Mouse (Mus musculus): ENCODE data around the gene Stard3.

Stard3 gene

GRCm38 (mm10) chr11:98329081-98329959, 28.8 kb upstream of the Stard3 start, which contains the start of gene Neurod2:
Gene Neurod2, minus strand, starts transcription at chr11:98329648.
- in situ Hi-C loops (cut with MseI, MboI): no loop called here

- in situ Hi-C loops (cut with MseI, MboI): no loop called here
Measured at GRCm38 (mm10) chr11:98329960-98330744, 28.0 kb upstream of the Stard3 start.

- in situ Hi-C loops (cut with MseI, MboI): no loop called here
Measured at GRCm38 (mm10) chr11:98330745-98331204, 27.4 kb upstream of the Stard3 start.

GRCm38 (mm10) chr11:98331401-98331800, 26.8 kb upstream of the Stard3 start:
- in situ Hi-C loops (cut with MseI, MboI): no loop called here

GRCm38 (mm10) chr11:98332186-98332585, 26.0 kb upstream of the Stard3 start:
- in situ Hi-C loops (cut with MseI, MboI): no loop called here

- in situ Hi-C loops (cut with MseI, MboI): no loop called here
Measured at GRCm38 (mm10) chr11:98332841-98333240, 25.3 kb upstream of the Stard3 start.

GRCm38 (mm10) chr11:98333263-98333696, 24.9 kb upstream of the Stard3 start:
- in situ Hi-C loops (cut with MseI, MboI): no loop called here

- in situ Hi-C loops (cut with MseI, MboI): no loop called here
Measured at GRCm38 (mm10) chr11:98333981-98334741, 24.0 kb upstream of the Stard3 start.

GRCm38 (mm10) chr11:98335250-98335649, 22.9 kb upstream of the Stard3 start:
- in situ Hi-C loops (cut with MseI, MboI): no loop called here

GRCm38 (mm10) chr11:98336245-98337107, 21.7 kb upstream of the Stard3 start:
- in situ Hi-C loops (cut with MseI, MboI): no loop called here

GRCm38 (mm10) chr11:98338507-98338961, 19.6 kb upstream of the Stard3 start:
- in situ Hi-C loops (cut with MseI, MboI): no loop called here

- in situ Hi-C loops (cut with MseI, MboI): no loop called here
Measured at GRCm38 (mm10) chr11:98339071-98339501, 19.1 kb upstream of the Stard3 start.

- in situ Hi-C loops (cut with MseI, MboI): no loop called here
Measured at GRCm38 (mm10) chr11:98339679-98340287, 18.4 kb upstream of the Stard3 start.

- in situ Hi-C loops (cut with MseI, MboI): no loop called here
Measured at GRCm38 (mm10) chr11:98340597-98340996, 17.6 kb upstream of the Stard3 start.

- in situ Hi-C loops (cut with MseI, MboI): no loop called here
Measured at GRCm38 (mm10) chr11:98341174-98341573, 17.0 kb upstream of the Stard3 start.

- in situ Hi-C loops (cut with MseI, MboI): no loop called here
Measured at GRCm38 (mm10) chr11:98342000-98342945, 15.9 kb upstream of the Stard3 start.

- in situ Hi-C loops (cut with MseI, MboI): no loop called here
Measured at GRCm38 (mm10) chr11:98345253-98345652, 12.9 kb upstream of the Stard3 start.

GRCm38 (mm10) chr11:98346168-98346567, 12.0 kb upstream of the Stard3 start:
- in situ Hi-C loops (cut with MseI, MboI): no loop called here
